7 mouse cellular contexts compared by ENCODE assay signal in the genomic region with DNA sequence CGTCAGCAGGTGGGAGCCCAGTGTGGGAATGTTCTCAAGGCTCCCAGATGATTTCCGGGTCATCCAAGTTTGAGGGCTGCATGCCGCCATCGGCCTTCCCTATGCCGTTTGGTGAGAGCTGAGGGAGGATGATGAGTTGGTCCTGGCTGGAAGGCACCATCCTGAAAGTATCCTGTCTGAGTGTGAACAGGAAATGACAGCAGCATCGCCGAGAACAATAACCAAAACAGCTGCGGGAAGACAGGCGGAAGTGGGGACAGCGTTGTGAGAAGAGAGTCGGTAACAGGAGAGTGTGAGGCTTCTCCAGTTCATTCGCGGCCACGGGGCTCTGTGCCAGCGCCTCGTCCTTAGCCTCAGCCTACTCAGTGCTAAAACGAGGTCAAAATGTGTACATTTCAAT. TPM values are rescaled to one million over a fixed set of nuclear protein-coding genes. Genes with fewer than 3 reads are reported as not detected.
A peak's percentile ranks its signal among the peaks of the same experiment; 100 is the strongest.
DNase-seq lines count a peak whose midpoint lies in the region; ATAC-seq lines count a peak whose summit lies in the region.

No protein-coding gene starts in this region.

- H3K4me2 ChIP-seq in midbrain, embryonic 15.5 days, result no peak overlapping the region

- H3K4me1 ChIP-seq in midbrain, embryonic 15.5 days, result no peaks in the 10 kb centered on the region

- H3K9me3 ChIP-seq in midbrain, embryonic 15.5 days, result no peaks in the 10 kb centered on the region

- no peak overlapping the region for H3K4me3 ChIP-seq in midbrain, embryonic 15.5 days

- no peaks in the 10 kb centered on the region; the same call in 1 of the 2 replicates for H3K27me3 ChIP-seq in midbrain, embryonic 15.5 days (replicated peaks)

- no peak overlapping the region for H3K9ac ChIP-seq in midbrain, embryonic 15.5 days

- WGBS in midbrain, embryonic 15.5 days, result 86% methylated on average over 17 of the region's 17 CpGs

- no peaks in the 10 kb centered on the region for H3K36me3 ChIP-seq in midbrain, embryonic 15.5 days (replicated peaks)

- no peak overlapping the region for H3K27ac ChIP-seq in midbrain, embryonic 15.5 days

- DNase-seq in R1 (ENCODE audit: low read depth, low spot score), result peak; percentile 11
- peak; percentile 55 to 68 for DNase-seq in adrenal gland, postnatal 36 days
- DNase-seq in kidney, adult 8-10 months, result peak; percentile 62 to 74
- DNase-seq in right cerebral cortex, postnatal 10 days (ENCODE audit: low spot score in 2 of 2), result no peak
- DNase-seq in layer of hippocampus, postnatal 10 days (ENCODE audit: low spot score in 2 of 2), result no peak

- peak; percentile 74 for ATAC-seq in megakaryocyte progenitor cell, adult 5-6 weeks (replicated peaks; ENCODE audit: poor library complexity)
- ATAC-seq in midbrain, embryonic 15.5 days (replicated peaks), result no peak

RNA-seq across cellular contexts. Expression of a gene that starts 30.7 kb away (rescaled TPM):
- total RNA-seq in adrenal gland, postnatal 36 days (2021), result 100 to 1,000 TPM; 184 to 196 TPM
- 66.8 and 67.4 TPM in 2 replicates for total RNA-seq in megakaryocyte progenitor cell, adult 5-6 weeks (2015)
- 40.4 and 42.0 TPM in 2 replicates for total RNA-seq in megakaryocyte progenitor cell, adult 5-6 weeks (2017)
- polyA plus RNA-seq in midbrain, embryonic 15.5 days (2015; fragmentation: Nextera tagmentation; extraction: Ambion mirVana), result 450 and 468 TPM in 2 replicates
- 100 to 1,000 TPM; 323 to 334 TPM for total RNA-seq in layer of hippocampus, postnatal 10 days (2021)

RNA-seq across cellular contexts. Expression of a gene that starts 32.9 kb away (rescaled TPM):
- total RNA-seq in adrenal gland, postnatal 36 days (2021), result 10 to 100 TPM; 10.4 to 10.7 TPM
- total RNA-seq in megakaryocyte progenitor cell, adult 5-6 weeks (2015), result 0.05 TPM in 1 of 2 replicates, not detected in the other
- not detected in 2 replicates for total RNA-seq in megakaryocyte progenitor cell, adult 5-6 weeks (2017)
- 14.8 and 15.8 TPM in 2 replicates for polyA plus RNA-seq in midbrain, embryonic 15.5 days (2015; fragmentation: Nextera tagmentation; extraction: Ambion mirVana)
- 1 to 10 TPM; 4.6 to 5.0 TPM for total RNA-seq in layer of hippocampus, postnatal 10 days (2021)

Comparison
In these comparisons a context has a peak if more than half of its experiments do, and no peak if none do; other contexts are left out.
1. DNase-seq: peak in R1 (single experiment), adrenal gland, postnatal 36 days (2 of 2) and kidney, adult 8-10 months (2 of 2); none in right cerebral cortex, postnatal 10 days (0 of 2) and layer of hippocampus, postnatal 10 days (0 of 2).
2. RNA of a gene that starts 32.9 kb away (total RNA-seq): 10.4 to 10.7 TPM in adrenal gland, postnatal 36 days and 4.6 to 5.0 TPM in layer of hippocampus, postnatal 10 days; 0.05 TPM in megakaryocyte progenitor cell, adult 5-6 weeks; every median in the first group is over 4 times any median in the second.